31 mouse cellular contexts compared by ENCODE assay signal in the genomic region with DNA sequence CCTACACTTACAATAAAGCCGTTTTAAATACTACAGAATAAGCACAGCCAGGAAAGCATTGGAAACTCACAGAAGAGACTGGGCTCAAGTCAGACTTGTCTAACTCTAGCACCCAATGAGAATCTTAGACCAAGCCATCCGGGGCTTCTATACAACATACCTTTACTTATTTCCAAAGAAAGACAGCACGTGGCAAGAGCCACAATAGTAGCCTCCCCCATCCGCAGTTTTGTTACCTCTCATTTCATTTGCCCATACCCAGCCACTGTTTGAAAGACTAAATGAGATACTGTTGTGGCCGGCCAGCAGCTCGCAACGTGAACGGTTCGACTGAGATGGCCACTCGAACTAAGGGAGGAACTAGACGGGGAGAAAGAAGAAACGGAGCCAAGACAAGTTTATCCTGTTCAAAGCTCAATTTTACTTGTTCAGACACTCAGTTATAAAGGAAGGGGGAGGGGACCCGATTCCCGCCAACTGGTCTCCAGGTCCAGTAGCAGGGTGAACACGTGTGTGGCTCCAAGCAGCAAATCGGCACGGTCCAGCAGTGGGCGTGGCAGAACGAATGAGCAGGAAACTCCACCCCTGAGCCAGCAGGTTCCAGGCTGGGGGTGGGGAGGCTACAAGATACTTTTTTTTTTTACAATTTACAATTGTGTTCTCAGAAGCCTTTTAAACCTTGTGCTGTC. TPM values are rescaled to one million over a fixed set of nuclear protein-coding genes. Genes with fewer than 3 reads are reported as not detected.
DNase-seq lines count a peak whose midpoint lies in the region; ATAC-seq and TF ChIP-seq lines count a peak whose summit lies in the region.
"Had no signal": no experiment of that assay in that cellular context is flagged by ENCODE, and none has a peak within 500 bp of the region (broad histone marks: within the 10 kb centered on the region; RNA-seq: fewer than 3 reads in every experiment).

No protein-coding gene starts in this region.

- no peak for TF ChIP-seq CTCF in MEL (IDR thresholded peaks at IDR 0.05 in 2 of 3, conservative IDR thresholded peaks at IDR 0.05 in 1 of 3; ENCODE audit: control insufficient read depth in 1 of 3, insufficient read depth in 1 of 3, low read depth in 2 of 3, low read length in 3 of 3, poor library complexity in 1 of 3, severe bottlenecking in 1 of 3)

- peak overlapping the region; percentile 83 for H3K9ac ChIP-seq in MEL (ENCODE audit: control insufficient read depth, low read depth, low read length, poor library complexity, severe bottlenecking)
- no peak overlapping the region for H3K9ac ChIP-seq in liver, embryonic 16.5 days (ENCODE audit: low read depth, low read length)
- H3K9ac ChIP-seq: forebrain, embryonic 12.5 days; heart, embryonic 13.5 days; hindbrain, embryonic 14.5 days; liver, embryonic 14.5 days; midbrain, embryonic 12.5 days; neural tube, embryonic 13.5 days had no signal

- peak; percentile 1 for DNase-seq in left cerebral cortex, postnatal 4 days
- no peak for DNase-seq in left cerebral cortex, postnatal 25 days (ENCODE audit: low spot score in 2 of 2)
- peak; percentile 89 for DNase-seq in MEL (ENCODE audit: low read depth, low spot score)
- DNase-seq in R1 (ENCODE audit: low read depth, low spot score): peak; percentile 40
- DNase-seq in embryo, embryonic 9.5 days (ENCODE audit: extremely low spot score): no peak
- DNase-seq: adrenal gland, postnatal 36 days; B cell, adult 2 months; cerebellum, adult 18-20 months; cerebellum, postnatal 10 days; gastrocnemius, postnatal 14 days; heart, postnatal 10 days; kidney, postnatal 4 days; layer of hippocampus, postnatal 36 days; lung, postnatal 36 days; right cerebral cortex, postnatal 4 days; thymus, postnatal 4 days had no signal

- H3K4me3 ChIP-seq in MEL (ENCODE audit: control insufficient read depth in 1 of 2, insufficient read depth in 1 of 2, low read depth in 2 of 2, low read length in 2 of 2): peak overlapping the region; percentile 52 to 62
- H3K4me3 ChIP-seq in liver, embryonic 16.5 days (ENCODE audit: low read depth, low read length): no peak overlapping the region
- H3K4me3 ChIP-seq: forebrain, embryonic 12.5 days; heart, embryonic 13.5 days; megakaryocyte, embryonic 14.5 days; midbrain, embryonic 12.5 days; myocyte; neural tube, embryonic 13.5 days had no signal

- ATAC-seq in liver, embryonic 16.5 days (ENCODE audit: low read depth): no peak
- ATAC-seq: intestine, postnatal 0 days; Patski had no signal

- peak in 1 of 2 experiments; percentile 71; a peak in 2 of 4 replicates for TF ChIP-seq POLR2A in MEL (IDR thresholded peaks at IDR 0.05; ENCODE audit: control insufficient read depth in 1 of 2, insufficient read depth in 1 of 2, low read depth in 1 of 2, low read length in 2 of 2, poor library complexity in 1 of 2)

- H3K4me1 ChIP-seq in MEL (ENCODE audit: control insufficient read depth in 1 of 2, insufficient read depth in 2 of 2, low read length in 2 of 2): peaks cover 2 to 10% of the 10 kb centered on the region in 2 experiments; a peak in 3 of 4 replicates
- H3K4me1 ChIP-seq in liver, embryonic 16.5 days (ENCODE audit: control insufficient read depth, low read depth, low read length): no peaks in the 10 kb centered on the region
- H3K4me1 ChIP-seq: forebrain, embryonic 12.5 days; heart, embryonic 13.5 days; megakaryocyte, embryonic 14.5 days; midbrain, embryonic 12.5 days; neural tube, embryonic 13.5 days had no signal

- H3K27me3 ChIP-seq in MEL (ENCODE audit: control insufficient read depth in 1 of 2, insufficient read depth in 2 of 2, low read length in 2 of 2): no peaks in the 10 kb centered on the region
- no peaks in the 10 kb centered on the region for H3K27me3 ChIP-seq in liver, embryonic 16.5 days (ENCODE audit: control insufficient read depth, insufficient read depth, low read depth, low read length)
- H3K27me3 ChIP-seq: forebrain, embryonic 12.5 days; heart, embryonic 13.5 days; megakaryocyte, embryonic 14.5 days; midbrain, embryonic 12.5 days; neural tube, embryonic 13.5 days had no signal

- H3K27ac ChIP-seq in MEL (ENCODE audit: control insufficient read depth, low read depth, low read length): peak overlapping the region; percentile 86
- H3K27ac ChIP-seq in liver, embryonic 16.5 days (ENCODE audit: low read length): no peak overlapping the region
- H3K27ac ChIP-seq: forebrain, embryonic 12.5 days; heart, embryonic 13.5 days; hindbrain, embryonic 14.5 days; liver, embryonic 14.5 days; midbrain, embryonic 12.5 days; neural tube, embryonic 13.5 days; stomach, postnatal 0 days had no signal

- no peaks in the 10 kb centered on the region; the same call in 1 of the 2 replicates for H3K79me2 ChIP-seq in MEL (ENCODE audit: control insufficient read depth, insufficient read depth, low read length, poor library complexity)

- H3K4me2 ChIP-seq in liver, embryonic 16.5 days (ENCODE audit: low read depth, low read length): 0 out of 2 replicates have a peak overlapping the region, but pooled peaks have one; percentile 9
- H3K4me2 ChIP-seq: forebrain, embryonic 12.5 days; heart, embryonic 13.5 days; hindbrain, embryonic 14.5 days; midbrain, embryonic 12.5 days; neural tube, embryonic 13.5 days had no signal

- no peaks in the 10 kb centered on the region for H3K9me3 ChIP-seq in MEL (replicated peaks; ENCODE audit: insufficient read depth, low read length)
- H3K9me3 ChIP-seq in liver, embryonic 16.5 days (replicated peaks; ENCODE audit: control insufficient read depth, low read length): no peaks in the 10 kb centered on the region
- H3K9me3 ChIP-seq: forebrain, embryonic 12.5 days; heart, embryonic 13.5 days; megakaryocyte, embryonic 14.5 days; midbrain, embryonic 12.5 days; neural tube, embryonic 13.5 days had no signal

- peaks cover 0 to 6% of the 10 kb centered on the region in 2 experiments; a peak in 2 of 4 replicates for H3K36me3 ChIP-seq in MEL (ENCODE audit: control insufficient read depth in 1 of 2, insufficient read depth in 2 of 2, low read length in 2 of 2)
- H3K36me3 ChIP-seq in liver, embryonic 16.5 days (ENCODE audit: control insufficient read depth, insufficient read depth): no peaks in the 10 kb centered on the region
- H3K36me3 ChIP-seq: forebrain, embryonic 12.5 days; heart, embryonic 13.5 days; midbrain, embryonic 12.5 days; neural tube, embryonic 13.5 days had no signal

- TF ChIP-seq RAD21 in MEL (IDR thresholded peaks at IDR 0.05; ENCODE audit: low read depth, low read length): no peak

- peak in 1 of 2 experiments; percentile 41; a peak in 1 of 4 replicates for TF ChIP-seq EP300 in MEL (IDR thresholded peaks at IDR 0.05; ENCODE audit: low read depth in 1 of 2, low read length in 2 of 2)

- intact Hi-C loops in left cerebral cortex, postnatal 4 days (cut with DNase I): no loop called here
- intact Hi-C loops in left cerebral cortex, postnatal 25 days (cut with DNase I): no loop called here

- WGBS in liver, embryonic 16.5 days (ENCODE audit: insufficient replicate concordance): 59% methylated on average over 19 of the region's 19 CpGs

TF ChIP-seq in MEL, 35 proteins besides CTCF, POLR2A, EP300 and RAD21 (continues in another document):
- no peak for TF ChIP-seq POLR2AphosphoS5 (IDR thresholded peaks at IDR 0.05; ENCODE audit: borderline replicate concordance, low read depth, low read length)
- no peak for TF ChIP-seq KAT2A (conservative IDR thresholded peaks at IDR 0.05; ENCODE audit: low read depth, low read length)
- no peak for TF ChIP-seq MEF2A (IDR thresholded peaks at IDR 0.05; ENCODE audit: extremely low read depth, insufficient replicate concordance, low read depth, low read length, poor library complexity, severe bottlenecking)
- no peak for TF ChIP-seq ELF1 (IDR thresholded peaks at IDR 0.05; ENCODE audit: low read depth, low read length)
- TF ChIP-seq UBTF (IDR thresholded peaks at IDR 0.05; ENCODE audit: borderline replicate concordance, insufficient read depth, low read depth, low read length): no peak
- TF ChIP-seq MYC (IDR thresholded peaks at IDR 0.05; ENCODE audit: low read depth, low read length): peak; percentile 82; the same call in 1 of the 2 replicates
- peak; percentile 89 for TF ChIP-seq MXI1 (IDR thresholded peaks at IDR 0.05; ENCODE audit: low read depth, low read length)
- TF ChIP-seq USF1 (IDR thresholded peaks at IDR 0.05; ENCODE audit: low read depth, low read length): peak; percentile 67
- peak; percentile 82 for TF ChIP-seq MAX (IDR thresholded peaks at IDR 0.05; ENCODE audit: low read length)
- TF ChIP-seq TCF12 (IDR thresholded peaks at IDR 0.05; ENCODE audit: low read depth, low read length): no peak
- no peak for TF ChIP-seq ZC3H11A (IDR thresholded peaks at IDR 0.05; ENCODE audit: low read depth, low read length)
- peak; percentile 86 for TF ChIP-seq ZNF384 (IDR thresholded peaks at IDR 0.05; ENCODE audit: low read depth, low read length)
- no peak for TF ChIP-seq TAL1 (IDR thresholded peaks at IDR 0.05; ENCODE audit: low read length)
- peak; percentile 95 for TF ChIP-seq E2F4 (IDR thresholded peaks at IDR 0.05; ENCODE audit: borderline replicate concordance, low read depth, low read length)
- 0 out of 2 replicates have a peak, but pooled peaks have one; percentile 25 for TF ChIP-seq HCFC1 (IDR thresholded peaks at IDR 0.05; ENCODE audit: low read depth, low read length)
- no peak for TF ChIP-seq BHLHE40 (IDR thresholded peaks at IDR 0.05; ENCODE audit: borderline replicate concordance, low read depth, low read length)
- TF ChIP-seq POLR2AphosphoS2 (IDR thresholded peaks at IDR 0.05; ENCODE audit: low read length): no peak
- TF ChIP-seq NRF1 (IDR thresholded peaks at IDR 0.05; ENCODE audit: insufficient read depth, low read depth, low read length, poor library complexity, severe bottlenecking): no peak
- peak; percentile 83; the same call in 1 of the 2 replicates for TF ChIP-seq TBP (IDR thresholded peaks at IDR 0.05; ENCODE audit: low read depth, low read length)
- no peak for TF ChIP-seq JUND (IDR thresholded peaks at IDR 0.05; ENCODE audit: low read depth, low read length)
- 0 out of 2 replicates have a peak, but pooled peaks have one; percentile 57 for TF ChIP-seq SIN3A (IDR thresholded peaks at IDR 0.05; ENCODE audit: low read length)
- no peak for TF ChIP-seq ZKSCAN1 (IDR thresholded peaks at IDR 0.05; ENCODE audit: low read depth, low read length)
- no peak for TF ChIP-seq CHD2 (IDR thresholded peaks at IDR 0.05; ENCODE audit: low read length)
- TF ChIP-seq MAZ (IDR thresholded peaks at IDR 0.05; ENCODE audit: low read depth, low read length): no peak
- TF ChIP-seq MYB (IDR thresholded peaks at IDR 0.05; ENCODE audit: low read depth, low read length): no peak

RNA-seq across cellular contexts. Expression of gene Grm8, which starts 35.0 kb away (rescaled TPM):
- 10 to 100 TPM; 18.1 to 18.9 TPM for total RNA-seq in left cerebral cortex, postnatal 4 days (2021)
- total RNA-seq in left cerebral cortex, postnatal 25 days (2021): 10 to 100 TPM; 22.0 to 24.5 TPM
- total RNA-seq in MEL (2012; rRNA removed): 0.42 and 0.49 TPM in 2 replicates
- polyA plus RNA-seq in MEL (2012; ENCODE audit: insufficient read depth in 1 of 2, insufficient read length in 2 of 2, low read depth in 1 of 2, low replicate concordance in 2 of 2, missing spikeins in 1 of 2): under 1 TPM in 1 of 2 experiments, not detected in 1; 0.52 TPM
- polyA plus RNA-seq in liver, embryonic 16.5 days (2015; fragmentation: Nextera tagmentation; extraction: Ambion mirVana): 0.02 TPM in 1 of 2 replicates, not detected in the other
- total RNA-seq: common myeloid progenitor, adult 5-6 weeks; granulocyte monocyte progenitor cell, adult 5-6 weeks; hematopoietic stem cell, adult 5-6 weeks had no signal
- polyA plus RNA-seq: liver, embryonic 14.5 days; myocyte; Patski had no signal

Comparison
In these comparisons a context has a peak if more than half of its experiments do, and no peak if none do; other contexts are left out.
1. DNase-seq: peak in left cerebral cortex, postnatal 4 days (single experiment), MEL (single experiment) and R1 (single experiment); none in left cerebral cortex, postnatal 25 days (0 of 2) and embryo, embryonic 9.5 days (single experiment).
2. RNA of gene Grm8, which starts 35.0 kb away (total RNA-seq): 22.0 to 24.5 TPM in left cerebral cortex, postnatal 25 days and 18.1 to 18.9 TPM in left cerebral cortex, postnatal 4 days; 0.42 to 0.49 TPM in MEL; every median in the first group is over 10 times any median in the second.